Mouse (Mus musculus) megakaryocyte, embryonic 14.5 days (primary cell): ENCODE measurements around the gene Cyth3. TPM values are rescaled to one million over a fixed set of nuclear protein-coding genes. Genes with fewer than 3 reads are reported as not detected.

ENCODE experiments used
- H3K27me3 ChIP-seq: replicated peaks from 2 replicates; pipeline ENCODE3; 2012; ENCODE audit warnings: inconsistent platforms
- H3K36me3 ChIP-seq: replicated peaks from 2 replicates; pipeline ENCODE3; 2012; ENCODE audit warnings: low read length, inconsistent platforms, mixed read lengths
- H3K4me1 ChIP-seq: 2 replicates; pipeline ENCODE4 v1.6.1; 2012; ENCODE audit warnings: inconsistent platforms
- H3K4me3 ChIP-seq: replicated peaks from 2 replicates; pipeline ENCODE3; 2012; ENCODE audit warnings: moderate library complexity, mild to moderate bottlenecking, inconsistent platforms
- H3K9me3 ChIP-seq: 2 replicates; pipeline ENCODE4 v1.6.1; 2012; ENCODE audit warnings: inconsistent platforms
- FLI1 ChIP-seq: IDR thresholded peaks from 2 replicates; pipeline ENCODE4 v1.6.1; 2012; ENCODE audit warnings: low read length, inconsistent platforms, mixed read lengths
- GATA1 ChIP-seq: IDR thresholded peaks from 3 replicates; pipeline ENCODE4 v1.6.1; 2012; ENCODE audit warnings: mixed read lengths, low read length, inconsistent platforms, borderline replicate concordance
- polyA plus RNA-seq: library from polyadenylated mRNA; stranded (reverse); fragments of >175 nt; gene quantifications from 2 replicates; pipeline ENCODE4 v1.2.3, GENCODE M21; 2012; ENCODE audit warnings: low replicate concordance; ENCODE audit not compliant: insufficient read depth

The Cyth3 gene
- polyA plus RNA-seq, 1 experiment = 4.7 TPM

DNA sequence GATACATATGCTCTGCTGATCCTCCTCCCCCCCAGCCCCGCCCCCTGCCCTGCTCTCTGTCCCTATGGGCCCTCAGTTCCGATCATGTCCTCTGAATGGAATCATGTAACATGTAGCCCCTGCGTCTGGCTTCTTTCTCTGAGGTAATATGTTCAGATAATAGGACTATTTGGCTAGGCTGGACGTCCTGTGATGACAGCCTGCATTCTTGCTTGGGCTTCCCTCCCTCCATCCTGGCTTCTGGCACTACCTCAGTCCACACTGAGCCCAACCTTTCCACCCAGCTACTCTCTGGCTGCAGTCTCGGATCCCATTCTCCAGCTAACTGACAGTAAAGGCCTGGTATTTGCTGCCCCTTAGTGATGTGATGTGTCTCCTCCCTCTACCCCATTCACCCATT lies 29.3 kb upstream of the Cyth3 start:
- TF ChIP-seq GATA1 (no peak), FLI1 (no peak)
- peaks cover 20% of the 10 kb centered on the region for H3K4me1 ChIP-seq

DNA sequence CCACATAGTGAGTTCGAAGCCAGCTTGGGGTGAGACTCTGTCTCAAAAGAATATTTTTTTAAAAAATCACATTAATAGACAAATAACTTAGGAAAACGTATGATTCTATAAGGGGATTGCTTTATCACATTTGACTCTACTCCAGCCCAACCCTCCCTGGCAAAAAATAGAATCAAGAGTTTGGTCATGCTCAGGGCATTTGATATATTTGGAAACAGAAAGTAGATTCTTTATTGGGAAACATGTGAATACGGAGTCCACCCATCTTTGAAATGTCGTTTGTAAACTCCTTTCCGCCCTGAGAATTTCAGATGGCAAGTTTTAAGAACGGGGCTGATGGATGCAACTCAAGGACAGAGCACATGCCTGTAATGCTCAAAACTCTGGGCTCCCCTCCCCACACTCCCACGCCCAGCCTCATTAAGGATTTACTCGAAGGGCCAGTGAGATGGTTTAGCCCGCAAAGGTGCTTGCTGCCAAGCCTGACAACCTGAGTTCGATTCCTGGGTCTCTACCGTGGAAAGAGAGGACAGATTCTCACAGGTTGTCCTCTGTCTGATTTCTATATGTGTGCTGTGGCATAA lies 28.6 kb upstream of the Cyth3 start:
- Histone ChIP-seq H3K36me3 (no peaks in the 10 kb centered on the region), H3K4me3 (no peak overlapping the region), H3K9me3 (peaks cover 30% of the 10 kb centered on the region), H3K4me1 (peaks cover 20% of the 10 kb centered on the region), H3K27me3 (peaks cover 12% of the 10 kb centered on the region)
- TF ChIP-seq FLI1 = no peak
- TF ChIP-seq GATA1 = no peak

More for the DNA sequence above, 29.3 kb upstream of the Cyth3 start:
- Histone ChIP-seq H3K27me3 (peaks cover 10% of the 10 kb centered on the region), H3K4me3 (no peak overlapping the region), H3K36me3 (no peaks in the 10 kb centered on the region), H3K9me3 (peaks cover 23% of the 10 kb centered on the region)

DNA sequence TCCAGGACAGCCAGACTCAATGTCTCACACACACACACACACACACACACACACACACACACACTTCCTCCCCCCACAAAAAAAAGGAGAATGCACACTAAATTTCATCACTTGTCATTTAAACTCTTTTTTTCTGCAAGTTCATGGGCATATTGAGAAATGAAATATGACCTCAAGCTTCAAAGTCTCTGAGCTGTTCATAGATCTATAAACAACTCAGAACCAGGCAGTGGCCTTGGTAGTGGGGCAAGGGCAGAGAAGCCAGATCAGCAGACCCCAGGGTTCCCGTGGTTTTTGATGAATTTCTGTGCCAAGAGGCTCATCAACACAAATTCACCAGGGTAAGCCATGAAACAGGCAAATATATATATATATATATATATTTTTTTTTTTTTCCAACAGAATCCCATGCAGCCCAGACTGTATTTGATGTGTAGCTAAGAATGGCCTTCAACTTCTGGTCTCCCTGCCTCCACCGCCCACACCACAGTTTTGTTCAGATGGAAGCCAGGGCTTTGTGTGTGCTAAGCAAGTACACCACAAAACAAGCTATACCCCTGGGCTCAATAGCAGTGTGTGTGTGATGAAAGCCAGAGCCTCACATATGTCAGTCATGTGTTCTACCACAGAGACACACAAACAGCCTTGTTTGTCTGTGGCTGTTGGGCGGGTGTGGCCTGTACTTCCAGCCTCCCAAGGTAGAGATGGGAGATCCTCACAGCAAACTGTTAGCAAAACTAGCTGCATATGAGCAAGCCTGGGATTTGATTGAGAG lies 27.8 kb upstream of the Cyth3 start:
- Histone ChIP-seq H3K9me3 (peaks cover 30% of the 10 kb centered on the region), H3K27me3 (peaks cover 9% of the 10 kb centered on the region), H3K4me3 (no peak overlapping the region), H3K36me3 (no peaks in the 10 kb centered on the region), H3K4me1 (peaks cover 20% of the 10 kb centered on the region)
- TF ChIP-seq GATA1 = no peak
- no peak for TF ChIP-seq FLI1

DNA sequence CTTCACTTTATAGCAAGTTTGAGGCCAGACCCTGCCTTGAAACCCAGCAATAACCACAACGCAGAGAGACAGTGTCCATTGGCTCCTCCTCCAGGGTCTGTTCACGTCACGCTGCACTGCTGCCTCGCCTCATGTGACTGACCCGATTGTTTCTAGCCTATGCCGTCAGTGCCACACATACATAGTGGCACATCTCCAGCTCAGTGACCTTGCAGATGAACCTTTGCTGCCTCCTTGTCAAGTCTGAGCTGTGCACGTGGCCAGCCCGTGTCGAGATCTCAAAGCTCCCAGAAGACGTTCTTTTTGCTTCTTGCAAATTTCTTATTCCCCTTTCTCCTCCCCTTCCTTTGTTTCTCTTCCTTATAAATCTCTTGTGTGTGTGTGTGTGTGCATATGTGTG lies 20.2 kb upstream of the Cyth3 start:
- Histone ChIP-seq H3K4me3 (no peak overlapping the region), H3K4me1 (no peaks in the 10 kb centered on the region), H3K36me3 (no peaks in the 10 kb centered on the region), H3K9me3 (peaks cover 16% of the 10 kb centered on the region), H3K27me3 (peaks cover 15% of the 10 kb centered on the region)
- TF ChIP-seq GATA1 = no peak

DNA sequence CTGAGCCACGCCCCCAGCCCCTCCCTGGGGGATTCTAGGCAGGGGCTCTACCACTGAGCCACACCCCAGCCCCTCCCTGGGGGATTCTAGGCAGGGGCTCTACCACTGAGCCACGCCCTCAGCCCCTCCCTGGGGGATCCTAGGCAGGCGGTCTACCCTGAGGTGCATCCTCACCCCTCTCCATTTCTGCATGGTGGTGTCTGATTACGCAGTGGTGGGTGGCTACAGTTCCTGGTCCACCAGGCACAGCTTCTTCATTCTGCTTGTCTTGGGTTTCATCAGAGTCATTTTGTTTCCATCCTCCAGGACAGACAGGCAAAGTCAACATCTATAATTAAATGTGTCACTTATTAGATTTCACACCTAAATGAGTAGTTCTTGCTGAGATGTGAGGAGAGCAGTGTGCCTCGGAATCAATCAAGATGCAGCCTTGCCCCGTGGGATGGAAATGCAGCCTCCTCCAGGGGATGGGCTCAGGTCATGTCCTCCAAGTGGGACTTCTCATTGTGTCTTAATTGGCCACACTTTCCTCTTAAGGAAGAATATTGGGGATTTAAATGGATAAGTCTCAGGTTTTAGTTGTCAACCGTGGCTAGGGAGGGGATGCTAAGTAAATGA lies 18.0 kb upstream of the Cyth3 start:
- no peak overlapping the region for H3K4me3 ChIP-seq
- peaks cover 2% of the 10 kb centered on the region; the same call in 1 of the 2 replicates for H3K9me3 ChIP-seq
- TF ChIP-seq FLI1 (no peak), GATA1 (no peak)
- no peaks in the 10 kb centered on the region for H3K36me3 ChIP-seq
- H3K27me3 ChIP-seq = peaks cover 26% of the 10 kb centered on the region
- no peaks in the 10 kb centered on the region for H3K4me1 ChIP-seq

DNA sequence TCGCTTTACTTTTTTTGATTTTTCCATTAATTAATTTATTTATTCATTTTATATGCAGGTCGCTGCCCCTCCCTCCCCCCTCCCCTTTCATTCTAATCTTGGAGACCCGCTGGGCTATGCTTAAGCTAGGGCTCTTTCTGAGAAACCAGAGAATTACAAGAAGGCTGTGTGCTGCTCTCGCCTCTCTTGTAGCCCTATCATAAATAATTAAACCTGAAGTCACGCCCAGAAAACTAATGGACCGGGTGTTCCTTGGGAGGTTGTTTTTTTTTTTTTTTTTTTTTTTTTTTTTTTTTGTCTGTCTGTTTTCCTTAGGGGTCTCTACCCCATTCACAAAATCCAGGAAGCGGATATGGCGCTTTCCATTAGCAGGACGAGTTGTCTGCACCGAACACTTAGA lies 15.5 kb upstream of the Cyth3 start:
- Histone ChIP-seq H3K4me3 (no peak overlapping the region), H3K36me3 (no peaks in the 10 kb centered on the region), H3K9me3 (peaks cover 2% of the 10 kb centered on the region; the same call in 1 of the 2 replicates), H3K4me1 (no peaks in the 10 kb centered on the region; the same call in 1 of the 2 replicates), H3K27me3 (peaks cover 33% of the 10 kb centered on the region)
- TF ChIP-seq FLI1 = no peak
- TF ChIP-seq GATA1 = no peak

DNA sequence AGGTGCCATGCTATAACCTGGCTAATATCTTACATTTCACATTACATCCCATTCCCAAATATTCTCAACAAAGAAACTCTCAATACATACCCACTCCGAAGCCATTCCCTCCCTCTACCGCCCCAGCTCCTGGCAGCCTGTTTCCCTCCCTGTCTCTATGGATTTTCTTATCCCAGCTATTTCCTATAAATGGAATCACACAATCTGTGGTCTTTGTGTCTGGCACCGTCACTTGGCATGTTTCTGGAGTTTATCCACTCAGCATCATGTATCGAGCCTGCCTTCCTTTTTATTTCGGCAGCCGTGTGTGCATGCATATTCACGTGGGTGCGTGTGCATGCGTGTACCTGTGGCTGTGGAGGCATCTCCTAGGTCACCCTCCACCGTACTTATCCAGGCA lies 14.1 kb upstream of the Cyth3 start:
- no peak for TF ChIP-seq GATA1
- no peak for TF ChIP-seq FLI1
- Histone ChIP-seq H3K36me3 (no peaks in the 10 kb centered on the region), H3K4me1 (no peaks in the 10 kb centered on the region; the same call in 1 of the 2 replicates)

DNA sequence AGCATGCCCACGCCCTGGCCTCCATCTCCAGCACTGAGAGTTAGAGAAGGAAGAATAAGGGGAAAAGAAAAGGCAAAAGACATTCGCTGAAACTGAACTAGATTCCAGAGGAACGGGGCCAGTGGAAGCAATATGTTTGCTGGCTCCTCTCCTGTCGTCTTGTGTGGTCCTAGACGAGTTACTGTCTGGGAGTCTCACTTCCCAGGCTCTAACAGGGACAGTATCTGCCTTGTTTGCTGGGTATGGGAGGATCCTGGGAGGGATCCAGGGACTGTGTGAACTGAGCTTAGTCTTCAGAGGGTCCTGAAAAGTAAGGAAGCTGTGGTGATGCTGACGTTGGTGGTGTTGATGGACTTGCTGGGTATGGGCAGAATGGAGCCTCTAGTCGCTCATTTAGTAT lies 10.3 kb upstream of the Cyth3 start:
- TF ChIP-seq FLI1 = no peak
- no peak for TF ChIP-seq GATA1
- Histone ChIP-seq H3K4me1 (peaks cover 11% of the 10 kb centered on the region), H3K9me3 (no peaks in the 10 kb centered on the region), H3K27me3 (peaks cover 34% of the 10 kb centered on the region), H3K36me3 (no peaks in the 10 kb centered on the region), H3K4me3 (no peak overlapping the region)

More for the DNA sequence above, 14.1 kb upstream of the Cyth3 start:
- H3K4me3 ChIP-seq = no peak overlapping the region
- H3K9me3 ChIP-seq = peaks cover 2% of the 10 kb centered on the region; the same call in 1 of the 2 replicates
- H3K27me3 ChIP-seq = peaks cover 33% of the 10 kb centered on the region

DNA sequence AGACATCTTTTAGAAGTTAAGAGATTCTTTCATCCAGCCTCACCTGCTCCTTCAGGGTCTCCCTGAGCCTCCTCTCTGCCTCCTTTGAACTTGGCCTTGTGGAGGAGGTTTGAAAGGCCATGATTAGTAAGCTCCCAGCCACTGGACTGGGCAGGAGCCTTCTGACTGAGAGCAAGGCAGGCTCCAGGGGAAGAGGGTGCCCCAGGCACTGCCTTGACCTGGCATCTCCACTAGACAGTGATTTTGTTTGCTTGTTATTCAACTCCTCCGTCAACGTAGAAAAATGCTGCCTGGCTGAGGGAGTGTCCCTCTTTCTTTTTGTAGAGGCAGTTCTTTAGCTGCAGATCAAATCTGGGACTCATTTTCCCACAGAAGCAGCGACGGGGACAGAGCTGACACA lies 9.0 kb upstream of the Cyth3 start:
- H3K36me3 ChIP-seq = no peaks in the 10 kb centered on the region
- H3K4me3 ChIP-seq = no peak overlapping the region
- H3K4me1 ChIP-seq = peaks cover 17% of the 10 kb centered on the region
- H3K9me3 ChIP-seq = no peaks in the 10 kb centered on the region
- TF ChIP-seq GATA1 = no peak
- no peak for TF ChIP-seq FLI1
- H3K27me3 ChIP-seq = peaks cover 26% of the 10 kb centered on the region

DNA sequence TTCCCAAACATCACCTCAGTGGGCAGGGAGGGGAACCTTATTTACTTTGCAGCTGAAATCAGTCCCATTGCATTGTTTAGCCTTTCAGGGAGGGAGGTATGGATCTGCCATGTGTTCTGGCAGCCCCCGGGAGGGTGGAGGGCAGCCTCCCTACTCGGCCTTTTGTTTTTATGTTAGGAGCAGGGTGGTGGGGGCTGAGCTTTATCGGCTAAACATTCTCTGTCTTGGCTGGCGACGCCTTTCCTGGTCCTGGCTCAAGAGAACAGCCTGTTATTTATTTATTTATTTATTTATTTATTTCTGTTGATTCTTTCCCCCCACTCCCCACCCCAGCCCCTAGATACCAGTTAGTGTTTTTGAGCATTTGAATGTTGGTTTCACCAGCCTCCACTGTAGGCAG lies 7.7 kb upstream of the Cyth3 start:
- Histone ChIP-seq H3K4me3 (no peak overlapping the region), H3K4me1 (peaks cover 21% of the 10 kb centered on the region), H3K9me3 (no peaks in the 10 kb centered on the region), H3K27me3 (peaks cover 20% of the 10 kb centered on the region), H3K36me3 (no peaks in the 10 kb centered on the region)
- TF ChIP-seq FLI1 (no peak), GATA1 (no peak)
